Mouse (Mus musculus) erythroblast, embryonic 14.5 days (primary cell): ENCODE measurements around the gene Iah1.

Source experiments
- GATA1 ChIP-seq: IDR thresholded peaks from 2 replicates; pipeline ENCODE4 v1.6.1; 2012; ENCODE audit warnings: low read length, inconsistent platforms, mixed read lengths
- TAL1 ChIP-seq: IDR thresholded peaks from 3 replicates; pipeline ENCODE4 v1.6.1; 2012; ENCODE audit warnings: low read length, inconsistent platforms, mixed read lengths

DNA sequence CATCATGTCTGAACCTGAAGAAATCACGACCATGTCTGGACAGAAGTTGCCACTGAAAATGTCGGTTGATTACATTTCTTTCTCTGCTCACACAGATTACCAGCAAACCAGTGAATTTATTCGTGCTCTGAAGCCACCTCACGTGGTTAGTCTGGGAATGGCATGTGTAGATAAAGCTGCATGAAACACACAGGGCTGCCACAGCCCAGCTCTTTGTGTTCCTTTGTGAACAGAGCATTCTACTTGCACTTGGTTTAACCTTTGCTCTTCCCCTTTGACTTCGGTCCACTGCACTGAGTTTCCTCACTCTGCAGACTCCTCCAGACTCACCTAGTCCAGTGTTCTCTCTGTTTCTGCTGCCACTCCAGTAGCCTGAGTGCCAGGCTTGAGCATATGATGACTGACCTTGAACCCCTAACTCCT, 13.8 kb upstream of the Iah1 start:
- no peak for TF ChIP-seq GATA1
- TF ChIP-seq TAL1, result no peak
